Mouse (Mus musculus): ENCODE results near the gene Ncoa3. TPM values are rescaled to one million over a fixed set of nuclear protein-coding genes. Genes with fewer than 3 reads are reported as not detected.

Gene Ncoa3
- total RNA-seq, 1 experiment, result 83.4 TPM

DNA sequence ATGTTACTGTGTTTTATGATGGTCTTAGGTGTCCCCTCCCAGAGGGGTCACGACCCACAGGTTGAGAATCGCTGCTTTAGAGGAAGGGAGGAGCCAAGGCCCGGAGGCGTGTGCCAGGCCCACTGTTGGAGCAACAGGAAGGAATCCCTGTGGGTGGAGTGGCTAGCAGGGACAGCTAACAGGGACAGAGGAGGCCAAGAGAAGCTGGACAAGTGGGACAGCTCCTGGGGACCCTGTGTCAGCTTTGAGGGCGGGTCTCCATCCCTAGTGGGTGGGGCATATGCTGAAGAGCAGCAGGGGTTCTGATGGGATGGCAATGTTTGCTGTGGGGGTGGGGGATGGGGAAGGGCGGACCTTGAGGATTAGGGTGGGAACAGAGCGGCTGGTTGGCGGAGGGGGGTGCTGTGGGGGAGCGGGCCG lies 119.4 kb downstream of the Ncoa3 start:
- H3K27ac ChIP-seq (ENCODE audit: insufficient read depth, low read depth, low read length, poor library complexity, severe bottlenecking), result no peak overlapping the region
- H3K4me3 ChIP-seq (ENCODE audit: insufficient read depth in 1 of 2, low read depth in 1 of 2, low read length in 2 of 2, poor library complexity in 1 of 2, severe bottlenecking in 1 of 2), result no peak overlapping the region
- no peak for TF ChIP-seq ZNF384 (IDR thresholded peaks at IDR 0.05; ENCODE audit: low read depth, low read length)
- peak; percentile 89 for TF ChIP-seq CHD2 (IDR thresholded peaks at IDR 0.05; ENCODE audit: low read depth, low read length)
- H3K36me3 ChIP-seq (ENCODE audit: control insufficient read depth, insufficient read depth, low read length, poor library complexity, severe bottlenecking), result peaks cover 35% of the 10 kb centered on the region
- H3K4me1 ChIP-seq (ENCODE audit: control insufficient read depth in 2 of 2, insufficient read depth in 2 of 2, low read length in 2 of 2, poor library complexity in 1 of 2), result peaks cover 4 to 43% of the 10 kb centered on the region in 2 experiments; a peak in 3 of 4 replicates
- no peak for DNase-seq (ENCODE audit: low read depth, low spot score)
- no peaks in the 10 kb centered on the region for H3K9me3 ChIP-seq (ENCODE audit: control insufficient read depth, insufficient read depth, low read depth, low read length)
- in situ Hi-C loops (cut with MboI; ENCODE audit: low sequenced_read_pairs in 2 of 2, unreplicated experiment in 2 of 2), result no loop called here
- H3K9ac ChIP-seq (ENCODE audit: insufficient read depth, low read depth, low read length, poor library complexity, severe bottlenecking), result no peak overlapping the region

GRCm38 (mm10) chr2:166112986-166113385 lies 120.5 kb downstream of the Ncoa3 start:
- no peak overlapping the region for H3K4me3 ChIP-seq (ENCODE audit: insufficient read depth in 1 of 2, low read depth in 1 of 2, low read length in 2 of 2, poor library complexity in 1 of 2, severe bottlenecking in 1 of 2)
- H3K9me3 ChIP-seq (ENCODE audit: control insufficient read depth, insufficient read depth, low read depth, low read length), result no peaks in the 10 kb centered on the region
- in situ Hi-C loops (cut with MboI; ENCODE audit: low sequenced_read_pairs in 2 of 2, unreplicated experiment in 2 of 2), result no loop called here
- TF ChIP-seq CHD2 (IDR thresholded peaks at IDR 0.05; ENCODE audit: low read depth, low read length) (no peak), ZNF384 (IDR thresholded peaks at IDR 0.05; ENCODE audit: low read depth, low read length) (no peak)
- peaks cover 29% of the 10 kb centered on the region for H3K36me3 ChIP-seq (ENCODE audit: control insufficient read depth, insufficient read depth, low read length, poor library complexity, severe bottlenecking)
- no peak overlapping the region for H3K27ac ChIP-seq (ENCODE audit: insufficient read depth, low read depth, low read length, poor library complexity, severe bottlenecking)
- no peak overlapping the region for H3K9ac ChIP-seq (ENCODE audit: insufficient read depth, low read depth, low read length, poor library complexity, severe bottlenecking)
- DNase-seq (ENCODE audit: low read depth, low spot score), result no peak
- H3K4me1 ChIP-seq (ENCODE audit: control insufficient read depth in 2 of 2, insufficient read depth in 2 of 2, low read length in 2 of 2, poor library complexity in 1 of 2), result peaks cover 4 to 43% of the 10 kb centered on the region in 2 experiments; a peak in 3 of 4 replicates

GRCm38 (mm10) chr2:166115571-166116277 lies 123.3 kb downstream of the Ncoa3 start:
- no peak for DNase-seq (ENCODE audit: low read depth, low spot score)
- Histone ChIP-seq H3K36me3 (ENCODE audit: control insufficient read depth, insufficient read depth, low read length, poor library complexity, severe bottlenecking) (peaks cover 29% of the 10 kb centered on the region), H3K4me3 (ENCODE audit: insufficient read depth in 1 of 2, low read depth in 1 of 2, low read length in 2 of 2, poor library complexity in 1 of 2, severe bottlenecking in 1 of 2) (no peak overlapping the region), H3K27ac (ENCODE audit: insufficient read depth, low read depth, low read length, poor library complexity, severe bottlenecking) (no peak overlapping the region), H3K4me1 (ENCODE audit: control insufficient read depth in 2 of 2, insufficient read depth in 2 of 2, low read length in 2 of 2, poor library complexity in 1 of 2) (peaks cover 3 to 37% of the 10 kb centered on the region in 2 experiments; a peak in 3 of 4 replicates), H3K9me3 (ENCODE audit: control insufficient read depth, insufficient read depth, low read depth, low read length) (no peaks in the 10 kb centered on the region), H3K9ac (ENCODE audit: insufficient read depth, low read depth, low read length, poor library complexity, severe bottlenecking) (no peak overlapping the region)
- no peak for TF ChIP-seq ZNF384 (IDR thresholded peaks at IDR 0.05; ENCODE audit: low read depth, low read length)
- no peak for TF ChIP-seq ZC3H11A (IDR thresholded peaks at IDR 0.05; ENCODE audit: borderline replicate concordance, low read depth, low read length)
- TF ChIP-seq HCFC1 (IDR thresholded peaks at IDR 0.05; ENCODE audit: borderline replicate concordance, insufficient read depth, low read length), result no peak
- TF ChIP-seq CHD2 (IDR thresholded peaks at IDR 0.05; ENCODE audit: low read depth, low read length), result no peak
- no peak for TF ChIP-seq MAFK (IDR thresholded peaks at IDR 0.05; ENCODE audit: insufficient read depth, low read depth, low read length)
- in situ Hi-C loops (cut with MboI; ENCODE audit: low sequenced_read_pairs in 2 of 2, unreplicated experiment in 2 of 2), result no loop called here

GRCm38 (mm10) chr2:166116278-166116608 lies 123.8 kb downstream of the Ncoa3 start:
- Histone ChIP-seq H3K4me1 (ENCODE audit: control insufficient read depth in 2 of 2, insufficient read depth in 2 of 2, low read length in 2 of 2, poor library complexity in 1 of 2) (peaks cover 3 to 32% of the 10 kb centered on the region in 2 experiments; a peak in 3 of 4 replicates), H3K36me3 (ENCODE audit: control insufficient read depth, insufficient read depth, low read length, poor library complexity, severe bottlenecking) (peaks cover 29% of the 10 kb centered on the region), H3K4me3 (ENCODE audit: insufficient read depth in 1 of 2, low read depth in 1 of 2, low read length in 2 of 2, poor library complexity in 1 of 2, severe bottlenecking in 1 of 2) (no peak overlapping the region), H3K9me3 (ENCODE audit: control insufficient read depth, insufficient read depth, low read depth, low read length) (no peaks in the 10 kb centered on the region), H3K27ac (ENCODE audit: insufficient read depth, low read depth, low read length, poor library complexity, severe bottlenecking) (no peak overlapping the region), H3K9ac (ENCODE audit: insufficient read depth, low read depth, low read length, poor library complexity, severe bottlenecking) (no peak overlapping the region)
- in situ Hi-C loops (cut with MboI; ENCODE audit: low sequenced_read_pairs in 2 of 2, unreplicated experiment in 2 of 2), result no loop called here
- TF ChIP-seq ZC3H11A (IDR thresholded peaks at IDR 0.05; ENCODE audit: borderline replicate concordance, low read depth, low read length) (no peak), MAFK (IDR thresholded peaks at IDR 0.05; ENCODE audit: insufficient read depth, low read depth, low read length) (no peak), HCFC1 (IDR thresholded peaks at IDR 0.05; ENCODE audit: borderline replicate concordance, insufficient read depth, low read length) (no peak), CHD2 (IDR thresholded peaks at IDR 0.05; ENCODE audit: low read depth, low read length) (no peak), ZNF384 (IDR thresholded peaks at IDR 0.05; ENCODE audit: low read depth, low read length) (no peak)
- DNase-seq (ENCODE audit: low read depth, low spot score), result no peak

GRCm38 (mm10) chr2:166116704-166117103 lies 124.3 kb downstream of the Ncoa3 start:
- Histone ChIP-seq H3K9me3 (ENCODE audit: control insufficient read depth, insufficient read depth, low read depth, low read length) (no peaks in the 10 kb centered on the region), H3K4me3 (ENCODE audit: insufficient read depth in 1 of 2, low read depth in 1 of 2, low read length in 2 of 2, poor library complexity in 1 of 2, severe bottlenecking in 1 of 2) (no peak overlapping the region), H3K27ac (ENCODE audit: insufficient read depth, low read depth, low read length, poor library complexity, severe bottlenecking) (no peak overlapping the region), H3K36me3 (ENCODE audit: control insufficient read depth, insufficient read depth, low read length, poor library complexity, severe bottlenecking) (peaks cover 29% of the 10 kb centered on the region), H3K4me1 (ENCODE audit: control insufficient read depth in 2 of 2, insufficient read depth in 2 of 2, low read length in 2 of 2, poor library complexity in 1 of 2) (peaks cover 3 to 31% of the 10 kb centered on the region in 2 experiments; a peak in 3 of 4 replicates), H3K9ac (ENCODE audit: insufficient read depth, low read depth, low read length, poor library complexity, severe bottlenecking) (no peak overlapping the region)
- in situ Hi-C loops (cut with MboI; ENCODE audit: low sequenced_read_pairs in 2 of 2, unreplicated experiment in 2 of 2), result no loop called here
- DNase-seq (ENCODE audit: low read depth, low spot score), result no peak
- TF ChIP-seq MAFK (IDR thresholded peaks at IDR 0.05; ENCODE audit: insufficient read depth, low read depth, low read length) (no peak), CHD2 (IDR thresholded peaks at IDR 0.05; ENCODE audit: low read depth, low read length) (no peak), HCFC1 (IDR thresholded peaks at IDR 0.05; ENCODE audit: borderline replicate concordance, insufficient read depth, low read length) (no peak), ZC3H11A (IDR thresholded peaks at IDR 0.05; ENCODE audit: borderline replicate concordance, low read depth, low read length) (no peak), ZNF384 (IDR thresholded peaks at IDR 0.05; ENCODE audit: low read depth, low read length) (no peak)

Data from ES-E14 (cell line).